Mouse (Mus musculus): ENCODE results near the gene Sipa1l2. TPM values are rescaled to one million over a fixed set of nuclear protein-coding genes. Genes with fewer than 3 reads are reported as not detected.

The Sipa1l2 gene
- polyA plus RNA-seq, 1 experiment from 2014 or later, result 24.9 TPM

- peak overlapping the region; percentile 8; the same call in 1 of the 2 replicates for H3K27ac ChIP-seq
Measured at GRCm38 (mm10) chr8:125547296-125547695, 22.3 kb downstream of the Sipa1l2 start.

GRCm38 (mm10) chr8:125545866-125546265 lies 23.7 kb downstream of the Sipa1l2 start:
- Histone ChIP-seq H3K9me3 (no peaks in the 10 kb centered on the region), H3K36me3 (0 out of 2 replicates have a peak, but pooled peaks cover 7% of the 10 kb centered on the region), H3K4me3 (no peak overlapping the region), H3K4me1 (peaks cover 82% of the 10 kb centered on the region), H3K27me3 (ENCODE audit: insufficient read depth, poor library complexity, severe bottlenecking) (no peaks in the 10 kb centered on the region), H3K27ac (no peak overlapping the region)
- WGBS, result 73% methylated on average over 9 of the region's 9 CpGs
- DNase-seq (ENCODE audit: low spot score), result no peak

More at GRCm38 (mm10) chr8:125547296-125547695, 22.3 kb downstream of the Sipa1l2 start:
- Histone ChIP-seq H3K4me1 (peaks cover 81% of the 10 kb centered on the region), H3K4me3 (no peak overlapping the region), H3K36me3 (0 out of 2 replicates have a peak, but pooled peaks cover 2% of the 10 kb centered on the region), H3K9me3 (no peaks in the 10 kb centered on the region), H3K27me3 (ENCODE audit: insufficient read depth, poor library complexity, severe bottlenecking) (no peaks in the 10 kb centered on the region)
- DNase-seq (ENCODE audit: low spot score), result no peak
- 83% methylated on average over 3 of the region's 3 CpGs for WGBS

- Histone ChIP-seq H3K4me3 (no peak overlapping the region), H3K27ac (peak overlapping the region; percentile 65), H3K9me3 (no peaks in the 10 kb centered on the region), H3K27me3 (ENCODE audit: insufficient read depth, poor library complexity, severe bottlenecking) (no peaks in the 10 kb centered on the region), H3K4me1 (peaks cover 90% of the 10 kb centered on the region), H3K36me3 (0 out of 2 replicates have a peak, but pooled peaks cover 7% of the 10 kb centered on the region)
- no peak for DNase-seq (ENCODE audit: low spot score)
- WGBS, result 68% methylated on average over 11 of the region's 11 CpGs
Measured at GRCm38 (mm10) chr8:125542893-125543613, 26.6 kb downstream of the Sipa1l2 start.

GRCm38 (mm10) chr8:125539056-125540013 lies 30.3 kb downstream of the Sipa1l2 start:
- peaks cover 24% of the 10 kb centered on the region for H3K36me3 ChIP-seq
- H3K4me3 ChIP-seq, result peak overlapping the region; percentile 23; the same call in 1 of the 2 replicates
- peak; percentile 84 for DNase-seq (ENCODE audit: low spot score)
- H3K27me3 ChIP-seq (ENCODE audit: insufficient read depth, poor library complexity, severe bottlenecking), result no peaks in the 10 kb centered on the region
- H3K9me3 ChIP-seq, result no peaks in the 10 kb centered on the region
- peak overlapping the region; percentile 85 for H3K27ac ChIP-seq
- 44% methylated on average over 13 of the region's 13 CpGs for WGBS
- H3K4me1 ChIP-seq, result peaks cover 91% of the 10 kb centered on the region

GRCm38 (mm10) chr8:125538265-125538664 lies 31.3 kb downstream of the Sipa1l2 start:
- no peak overlapping the region for H3K4me3 ChIP-seq
- H3K36me3 ChIP-seq, result peaks cover 24% of the 10 kb centered on the region
- H3K27me3 ChIP-seq (ENCODE audit: insufficient read depth, poor library complexity, severe bottlenecking), result no peaks in the 10 kb centered on the region
- no peak for DNase-seq (ENCODE audit: low spot score)
- WGBS, result 50% methylated on average over 6 of the region's 6 CpGs
- no peaks in the 10 kb centered on the region for H3K9me3 ChIP-seq
- peaks cover 95% of the 10 kb centered on the region for H3K4me1 ChIP-seq
- peak overlapping the region; percentile 85 for H3K27ac ChIP-seq

- DNase-seq (ENCODE audit: low spot score), result no peak
- Histone ChIP-seq H3K27ac (peak overlapping the region; percentile 63; the same call in 1 of the 2 replicates), H3K36me3 (peaks cover 20% of the 10 kb centered on the region), H3K9me3 (no peaks in the 10 kb centered on the region), H3K4me3 (no peak overlapping the region), H3K4me1 (peaks cover 96% of the 10 kb centered on the region), H3K27me3 (ENCODE audit: insufficient read depth, poor library complexity, severe bottlenecking) (no peaks in the 10 kb centered on the region)
- 45% methylated on average over 7 of the region's 7 CpGs for whole genome bisulfite sequencing
Measured at GRCm38 (mm10) chr8:125533709-125534108, 35.9 kb downstream of the Sipa1l2 start.

- no peaks in the 10 kb centered on the region for H3K9me3 ChIP-seq
- peak overlapping the region; percentile 63 for H3K27ac ChIP-seq
- WGBS, result 85% methylated on average over 8 of the region's 8 CpGs
Measured at GRCm38 (mm10) chr8:125532953-125533352, 36.7 kb downstream of the Sipa1l2 start.

GRCm38 (mm10) chr8:125532177-125532576 lies 37.4 kb downstream of the Sipa1l2 start:
- no peak for DNase-seq (ENCODE audit: low spot score)
- Histone ChIP-seq H3K36me3 (peaks cover 11% of the 10 kb centered on the region), H3K4me1 (peaks cover 96% of the 10 kb centered on the region), H3K27me3 (ENCODE audit: insufficient read depth, poor library complexity, severe bottlenecking) (no peaks in the 10 kb centered on the region), H3K9me3 (no peaks in the 10 kb centered on the region), H3K27ac (peak overlapping the region; percentile 63; the same call in 1 of the 2 replicates), H3K4me3 (no peak overlapping the region)
- WGBS, result 30% methylated on average over 7 of the region's 7 CpGs

More at GRCm38 (mm10) chr8:125532953-125533352, 36.7 kb downstream of the Sipa1l2 start:
- no peak for DNase-seq (ENCODE audit: low spot score)
- no peaks in the 10 kb centered on the region for H3K27me3 ChIP-seq (ENCODE audit: insufficient read depth, poor library complexity, severe bottlenecking)
- H3K4me1 ChIP-seq, result peaks cover 96% of the 10 kb centered on the region
- H3K36me3 ChIP-seq, result peaks cover 19% of the 10 kb centered on the region
- H3K4me3 ChIP-seq, result no peak overlapping the region

GRCm38 (mm10) chr8:125531640-125532039 lies 38.0 kb downstream of the Sipa1l2 start:
- H3K9me3 ChIP-seq, result no peaks in the 10 kb centered on the region
- no peaks in the 10 kb centered on the region for H3K27me3 ChIP-seq (ENCODE audit: insufficient read depth, poor library complexity, severe bottlenecking)
- no peak overlapping the region for H3K4me3 ChIP-seq
- peak overlapping the region; percentile 63; the same call in 1 of the 2 replicates for H3K27ac ChIP-seq
- 48% methylated on average over 1 of the region's 1 CpGs for WGBS
- H3K36me3 ChIP-seq, result peaks cover 6% of the 10 kb centered on the region
- peaks cover 98% of the 10 kb centered on the region for H3K4me1 ChIP-seq
- no peak for DNase-seq (ENCODE audit: low spot score)

- H3K27me3 ChIP-seq (ENCODE audit: insufficient read depth, poor library complexity, severe bottlenecking), result no peaks in the 10 kb centered on the region
- peak overlapping the region; percentile 63; the same call in 1 of the 2 replicates for H3K27ac ChIP-seq
- no peaks in the 10 kb centered on the region for H3K9me3 ChIP-seq
- WGBS, result 53% methylated on average over 6 of the region's 6 CpGs
- H3K4me1 ChIP-seq, result peaks cover 98% of the 10 kb centered on the region
- DNase-seq (ENCODE audit: low spot score), result no peak
- H3K4me3 ChIP-seq, result no peak overlapping the region
- no peaks in the 10 kb centered on the region; the same call in 1 of the 2 replicates for H3K36me3 ChIP-seq
Measured at GRCm38 (mm10) chr8:125531088-125531438, 38.5 kb downstream of the Sipa1l2 start.

GRCm38 (mm10) chr8:125530187-125531087 lies 39.2 kb downstream of the Sipa1l2 start:
- Histone ChIP-seq H3K4me1 (peaks cover 100% of the 10 kb centered on the region), H3K9me3 (no peaks in the 10 kb centered on the region), H3K4me3 (no peak overlapping the region), H3K27ac (peak overlapping the region; percentile 29; the same call in 1 of the 2 replicates), H3K27me3 (ENCODE audit: insufficient read depth, poor library complexity, severe bottlenecking) (no peaks in the 10 kb centered on the region), H3K36me3 (no peaks in the 10 kb centered on the region; the same call in 1 of the 2 replicates)
- no peak for DNase-seq (ENCODE audit: low spot score)
- 49% methylated on average over 15 of the region's 15 CpGs for WGBS

GRCm38 (mm10) chr8:125529019-125529418 lies 40.6 kb downstream of the Sipa1l2 start:
- WGBS, result 71% methylated on average over 6 of the region's 6 CpGs
- Histone ChIP-seq H3K36me3 (no peaks in the 10 kb centered on the region; the same call in 1 of the 2 replicates), H3K4me1 (peaks cover 98% of the 10 kb centered on the region), H3K27me3 (ENCODE audit: insufficient read depth, poor library complexity, severe bottlenecking) (no peaks in the 10 kb centered on the region), H3K4me3 (no peak overlapping the region), H3K27ac (peak overlapping the region; percentile 29; the same call in 1 of the 2 replicates), H3K9me3 (no peaks in the 10 kb centered on the region)
- no peak for DNase-seq (ENCODE audit: low spot score)
